Mouse (Mus musculus): ENCODE data around the gene Vmn2r77.

GRCm38 (mm10) chr7:86775617-86776325, 19.1 kb upstream of the Vmn2r77 start, which contains the start of gene Folh1:
- no peak for TF ChIP-seq GATA1 (IDR thresholded peaks at IDR 0.05; ENCODE audit: borderline replicate concordance, low read length)
- TF ChIP-seq FLI1 (IDR thresholded peaks at IDR 0.05; ENCODE audit: low read length), result no peak
